Mouse (Mus musculus): Measurements from ENCODE around the gene Eya3. TPM values are rescaled to one million over a fixed set of nuclear protein-coding genes. Genes with fewer than 3 reads are reported as not detected.
"Not testable (repeated sequence)": the region's sequence is repeated elsewhere in the genome, so short reads cannot be mapped to it uniquely, and the experiment has no call there.

Gene Eya3
- polyA plus RNA-seq (2017; shearing (Covaris generic)) = 10 to 100 TPM; 29.4 to 32.5 (median 32.1) TPM

DNA sequence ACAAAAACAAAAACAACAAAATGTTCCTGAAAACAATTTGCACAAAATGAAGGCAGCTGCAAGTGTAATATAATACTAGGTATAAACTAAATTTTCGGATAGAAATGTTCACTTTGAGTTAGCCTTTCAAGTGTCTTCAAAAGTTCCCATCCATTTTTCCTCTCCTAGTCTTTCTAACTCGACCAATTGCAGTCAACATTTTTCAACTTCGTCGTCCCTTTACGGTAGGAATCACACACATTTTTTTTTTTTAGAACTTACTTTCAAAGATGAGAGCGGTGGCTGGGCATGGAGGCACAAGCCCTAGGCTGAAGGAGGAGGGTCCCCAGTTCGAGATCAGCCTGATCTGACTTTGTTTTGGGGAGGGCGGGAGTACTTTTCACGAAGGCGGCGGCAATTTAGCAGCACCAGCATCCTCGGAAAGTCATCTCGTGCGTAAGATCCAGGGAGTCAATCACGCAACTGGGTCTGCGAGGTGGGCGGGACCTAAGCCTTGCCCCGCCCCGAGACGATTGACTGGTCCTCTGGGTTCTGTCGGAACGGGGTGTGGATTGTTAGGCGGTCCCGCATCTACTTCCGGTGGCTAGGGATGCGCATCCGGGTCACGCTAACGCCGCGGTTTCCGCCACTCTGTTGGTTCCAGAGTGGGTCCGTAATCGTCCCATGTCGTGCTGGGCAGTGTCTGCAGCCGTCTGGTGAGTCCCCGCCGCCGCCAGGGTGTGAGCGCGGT lies at the start of gene Eya3:
Eya3 (plus strand) TSS at position 527 of the 730 bp plus-strand sequence.
- ATAC-seq = peak; percentile 98

DNA sequence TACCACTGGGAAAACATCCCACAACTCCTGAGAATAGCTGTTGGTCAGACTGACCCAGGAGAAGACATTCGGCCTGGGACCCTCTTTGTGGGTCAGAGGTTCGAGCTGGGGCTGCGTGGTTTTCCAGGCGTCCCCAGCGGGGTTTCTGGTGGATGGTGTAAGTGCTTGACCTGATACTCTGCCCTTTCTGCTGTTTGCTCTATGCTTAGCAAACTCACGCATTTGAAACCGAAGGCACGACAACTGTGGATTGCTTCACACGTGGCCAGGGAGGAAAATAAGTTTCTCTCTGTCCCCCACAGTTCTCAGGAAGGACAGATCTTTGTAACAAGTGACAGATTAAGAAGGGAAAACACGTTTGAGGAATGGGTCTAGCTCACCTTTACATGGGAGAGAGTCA lies 48.1 kb upstream of the Eya3 start:
- no peak for ATAC-seq

DNA sequence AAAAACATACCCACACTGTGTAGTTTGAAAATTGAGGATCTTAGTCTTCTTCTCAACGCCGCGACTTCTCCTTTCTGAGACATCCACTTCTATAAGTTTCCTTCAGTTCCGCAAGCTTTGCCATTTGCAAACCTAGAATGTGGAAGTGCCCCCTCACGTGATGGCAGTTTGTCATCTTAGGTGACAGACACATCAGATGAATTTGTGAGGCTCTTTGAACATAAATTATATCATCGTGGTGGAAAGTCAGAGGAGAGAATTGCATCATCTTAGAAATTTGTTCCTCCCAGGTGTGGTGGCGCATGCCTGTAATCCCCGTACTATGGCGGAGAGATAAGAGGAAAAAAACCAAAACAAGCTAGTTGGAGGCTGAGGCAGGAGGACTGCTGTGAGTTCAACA lies 45.8 kb upstream of the Eya3 start:
- ATAC-seq = no peak

DNA sequence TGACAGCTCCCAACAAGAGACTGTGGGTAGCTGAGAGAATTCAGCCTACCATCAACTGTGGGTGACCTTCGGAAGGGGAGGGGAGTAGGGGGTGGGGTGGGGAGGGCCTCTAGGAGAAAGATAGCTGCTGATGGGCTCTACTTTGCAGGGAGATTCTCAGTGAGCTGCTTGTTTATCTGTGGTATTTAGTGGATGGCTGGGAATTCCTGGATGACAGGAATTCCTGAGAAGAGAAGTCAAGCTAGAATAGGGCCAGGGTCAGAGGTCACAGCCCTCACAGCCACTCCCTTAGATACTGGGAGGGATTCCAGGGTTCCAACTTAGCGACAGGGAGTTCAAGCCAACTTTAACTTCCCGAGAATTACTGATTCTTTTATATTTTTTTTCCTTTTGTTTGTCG lies 44.6 kb upstream of the Eya3 start:
- ATAC-seq = no peak

DNA sequence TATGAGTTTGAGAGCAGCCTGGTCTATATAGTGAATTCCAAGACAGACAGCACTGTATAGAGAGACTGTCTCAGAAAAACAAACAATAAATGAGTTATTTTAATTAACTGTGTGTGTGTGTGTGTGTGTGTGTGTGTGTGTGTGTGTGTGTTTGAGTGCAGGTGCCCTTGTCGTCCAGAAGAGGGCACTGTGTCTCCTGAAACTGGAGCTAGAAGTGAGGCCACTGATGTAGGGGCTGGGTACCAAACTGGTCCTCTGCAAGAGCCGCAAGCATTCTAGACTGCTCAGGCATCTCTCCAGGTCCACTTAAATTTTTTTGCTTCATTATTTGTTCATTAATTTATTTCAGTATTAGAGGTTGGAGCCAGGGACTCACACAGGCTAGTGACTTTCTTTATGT lies 39.9 kb upstream of the Eya3 start:
- no peak for ATAC-seq

DNA sequence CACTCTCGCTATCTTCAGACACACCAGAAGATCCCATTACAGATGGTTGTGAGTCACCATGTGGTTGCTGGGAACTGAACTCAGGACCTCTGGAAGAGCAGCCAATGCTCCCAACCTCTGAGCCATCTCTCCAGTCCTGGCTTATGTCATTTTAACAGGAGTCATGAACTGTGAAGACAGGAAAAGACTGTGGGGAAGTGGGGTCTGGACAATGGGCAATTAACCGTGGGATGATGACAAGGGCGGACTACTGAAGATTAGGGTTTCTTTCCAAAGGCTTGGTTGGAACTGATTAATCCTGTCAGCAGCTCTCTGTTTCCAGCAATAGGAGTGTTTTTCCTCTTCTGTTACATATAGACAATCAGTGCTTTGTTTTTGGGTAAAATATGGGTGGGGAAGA lies 39.0 kb upstream of the Eya3 start:
- no peak for ATAC-seq

DNA sequence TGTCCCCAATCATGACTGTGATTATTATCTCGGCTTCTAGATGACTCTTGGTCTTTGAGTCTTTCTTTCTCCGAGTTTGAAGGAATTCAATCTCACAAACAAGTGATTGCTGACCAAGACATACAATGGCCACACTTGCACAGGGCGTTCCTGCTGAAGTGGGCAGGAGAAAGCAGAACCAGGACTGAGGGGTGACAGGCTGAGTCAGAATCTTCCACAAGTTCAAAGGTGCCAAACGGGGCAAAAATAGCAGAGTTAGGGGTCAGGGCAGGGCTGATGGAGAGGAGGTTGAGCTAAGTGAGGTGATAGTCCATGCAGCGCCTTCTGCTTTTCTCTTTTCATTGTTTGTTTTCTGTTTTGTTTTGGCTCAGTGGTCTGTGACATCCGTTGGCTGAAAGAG lies 38.3 kb upstream of the Eya3 start:
- no peak for ATAC-seq

DNA sequence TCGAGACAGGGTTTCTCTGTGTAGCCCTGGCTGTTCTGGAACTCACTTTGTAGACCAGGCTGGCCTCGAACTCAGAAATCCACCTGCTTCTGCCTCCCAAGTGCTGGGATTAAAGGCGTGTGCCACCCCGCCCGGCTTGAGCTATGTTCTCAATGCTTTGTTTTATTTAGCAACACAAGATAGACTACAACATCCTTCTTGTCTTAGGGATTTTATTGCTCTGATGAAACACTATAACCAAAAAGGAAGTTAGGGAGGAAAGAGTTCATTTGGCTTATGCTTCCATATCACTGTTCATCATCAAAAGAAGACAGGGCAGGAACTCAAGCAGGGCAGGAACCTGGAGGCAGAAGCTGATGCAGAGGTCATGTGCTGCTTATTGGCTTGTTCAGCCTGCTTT lies 37.5 kb upstream of the Eya3 start:
- ATAC-seq = not testable (repeated sequence)

DNA sequence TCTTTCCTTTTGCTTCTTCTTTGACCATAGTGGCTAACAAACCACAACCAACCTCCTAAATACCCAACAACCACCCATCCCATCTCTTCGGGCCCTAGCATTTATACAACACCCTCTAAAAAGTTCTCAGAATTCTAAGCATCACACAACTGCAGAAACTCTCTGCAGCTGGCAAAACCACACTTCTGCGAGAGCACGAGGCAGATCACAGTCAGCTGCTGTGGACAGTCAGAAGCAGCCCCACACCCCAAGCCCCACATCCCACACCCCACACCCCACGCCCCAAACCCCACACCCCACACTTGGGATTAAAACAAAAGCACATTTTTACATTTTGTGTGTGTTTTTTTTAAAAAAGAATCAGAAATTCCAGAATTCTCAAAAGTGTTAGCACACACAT lies 35.3 kb upstream of the Eya3 start:
- ATAC-seq = no peak

DNA sequence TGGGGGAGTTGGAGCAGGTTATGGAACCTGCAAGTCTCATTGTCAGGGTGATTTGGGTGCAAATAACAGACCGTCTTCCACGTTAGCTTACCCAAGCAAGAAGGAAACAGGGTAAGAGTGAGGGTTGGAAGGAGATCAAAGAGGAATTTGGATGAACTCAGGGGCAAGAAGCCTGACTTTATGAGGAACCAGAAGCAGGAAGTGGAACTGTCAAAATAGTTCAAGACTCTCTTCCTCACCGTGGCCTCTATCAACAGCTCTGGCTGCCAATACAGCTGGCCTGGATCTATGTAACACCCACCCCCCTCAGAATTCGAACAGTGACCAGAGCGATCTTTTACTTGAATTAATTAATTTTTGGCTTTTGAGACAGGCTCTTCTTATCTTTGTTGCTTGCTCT lies 33.0 kb upstream of the Eya3 start:
- ATAC-seq = no peak

DNA sequence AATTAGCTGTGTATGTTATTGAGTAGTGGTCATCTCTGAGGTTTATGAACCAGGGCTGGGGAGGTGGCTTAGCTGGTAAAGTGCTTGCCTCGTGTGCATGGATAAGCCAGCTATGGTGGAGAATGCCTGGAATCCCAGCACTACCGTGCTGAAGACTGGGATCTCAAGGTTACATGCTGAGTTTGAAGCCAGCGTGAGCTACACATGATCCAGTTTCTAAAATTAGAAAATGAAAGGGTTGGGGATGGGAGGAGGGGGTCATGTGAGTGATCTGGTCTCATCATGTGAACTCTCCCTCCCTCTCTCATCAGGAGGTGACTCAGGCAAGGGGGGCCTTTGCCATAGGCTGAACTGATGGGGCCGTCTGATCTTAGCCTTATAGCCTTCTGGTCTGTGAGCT lies 30.6 kb upstream of the Eya3 start:
- ATAC-seq = no peak

DNA sequence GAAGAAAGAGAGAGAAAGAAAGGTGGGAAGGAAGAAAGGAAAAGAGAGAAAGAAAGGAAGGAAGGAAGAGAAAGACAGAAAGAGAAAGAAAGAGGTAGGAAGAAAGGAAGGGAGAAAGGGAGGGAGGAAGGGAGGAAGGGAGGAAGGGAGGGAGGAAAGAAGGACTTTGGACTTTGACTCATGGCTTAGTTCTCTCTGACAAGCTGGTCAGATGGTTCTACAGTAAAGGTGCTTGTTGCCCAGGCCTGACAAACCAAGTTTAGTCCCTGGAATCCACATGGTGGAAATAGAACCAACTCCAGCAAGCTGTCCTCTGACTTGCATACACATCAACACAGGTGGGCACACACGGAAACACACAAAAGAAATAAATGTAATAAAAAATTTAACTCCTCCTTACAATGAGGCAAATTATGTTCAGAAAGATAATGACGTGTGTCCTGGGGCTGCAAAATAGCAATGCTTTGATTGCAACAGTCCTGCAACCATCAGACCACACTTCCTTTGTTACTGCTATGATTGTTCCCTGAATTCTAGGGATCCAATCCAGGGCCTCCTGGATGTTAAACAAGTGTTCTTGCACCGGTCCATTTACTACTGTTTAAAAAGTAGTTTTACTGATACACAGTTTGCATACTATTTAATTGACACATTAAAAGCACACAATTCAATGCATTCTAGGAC lies 28.3 kb upstream of the Eya3 start:
- no peak for ATAC-seq

DNA sequence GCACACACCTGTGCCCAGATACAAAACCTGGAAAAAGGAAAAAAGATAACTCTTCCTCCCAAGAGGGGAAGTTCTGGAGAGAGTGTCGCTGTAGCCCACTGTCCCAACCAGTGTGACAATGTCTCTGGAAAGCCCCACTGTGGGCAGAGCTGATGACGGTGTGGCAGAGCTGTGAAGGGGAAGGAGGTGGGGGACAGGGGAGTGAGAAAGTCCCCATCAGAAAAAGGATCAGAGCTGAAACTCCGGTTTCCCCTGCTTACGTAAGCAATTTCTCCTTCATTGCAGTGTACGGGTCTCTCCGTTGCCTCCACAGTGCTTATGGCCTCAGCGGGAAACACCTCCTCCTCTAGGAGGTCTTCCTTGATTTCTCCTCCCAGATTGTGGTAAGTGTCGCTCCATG lies 27.5 kb upstream of the Eya3 start:
- peak; percentile 90 for ATAC-seq

DNA sequence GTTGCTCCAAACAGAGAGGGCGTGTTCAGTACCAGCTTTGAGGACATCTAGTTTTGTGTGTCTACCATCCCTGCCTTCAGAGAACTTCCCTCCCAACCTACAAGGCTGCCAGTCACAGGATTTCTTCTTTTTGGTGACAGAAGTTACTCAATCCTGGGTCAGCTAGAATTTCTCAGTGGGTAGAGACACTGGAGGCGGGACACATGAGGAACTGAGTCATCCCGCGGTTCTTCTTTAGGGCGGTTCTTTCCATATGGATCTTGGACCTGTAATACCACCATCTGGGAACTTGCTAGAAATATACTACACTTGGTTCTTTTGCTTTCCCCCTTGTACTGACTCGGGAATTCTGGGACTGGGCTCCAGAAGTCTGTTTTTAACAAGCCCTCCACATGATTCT lies 20.9 kb upstream of the Eya3 start:
- ATAC-seq = no peak

DNA sequence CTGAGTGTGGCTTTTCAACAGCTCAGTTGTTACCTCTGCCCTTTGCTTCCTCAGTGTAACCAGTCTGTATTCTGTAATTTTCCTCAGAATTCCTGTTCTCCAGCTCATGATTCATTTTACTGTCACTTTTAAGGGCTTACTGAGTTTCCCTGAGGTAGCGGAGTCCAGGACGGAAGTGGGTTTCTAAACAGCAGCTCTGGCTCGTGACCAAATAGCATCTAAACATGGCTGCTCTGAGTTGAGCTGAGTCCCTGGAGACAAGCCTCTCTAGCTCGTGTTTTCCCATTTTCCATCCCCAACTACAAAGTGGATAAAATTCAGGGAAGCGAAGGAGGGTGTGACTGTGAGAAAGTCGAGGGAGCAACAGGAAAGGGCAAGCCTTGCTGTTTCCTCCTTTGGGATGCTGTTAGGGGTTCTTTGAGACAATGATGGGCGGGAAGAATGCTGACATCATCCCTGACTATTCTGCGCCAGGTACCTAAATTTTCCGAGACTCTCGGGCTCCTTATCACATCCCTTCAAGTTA lies 19.9 kb upstream of the Eya3 start:
- no peak for ATAC-seq

DNA sequence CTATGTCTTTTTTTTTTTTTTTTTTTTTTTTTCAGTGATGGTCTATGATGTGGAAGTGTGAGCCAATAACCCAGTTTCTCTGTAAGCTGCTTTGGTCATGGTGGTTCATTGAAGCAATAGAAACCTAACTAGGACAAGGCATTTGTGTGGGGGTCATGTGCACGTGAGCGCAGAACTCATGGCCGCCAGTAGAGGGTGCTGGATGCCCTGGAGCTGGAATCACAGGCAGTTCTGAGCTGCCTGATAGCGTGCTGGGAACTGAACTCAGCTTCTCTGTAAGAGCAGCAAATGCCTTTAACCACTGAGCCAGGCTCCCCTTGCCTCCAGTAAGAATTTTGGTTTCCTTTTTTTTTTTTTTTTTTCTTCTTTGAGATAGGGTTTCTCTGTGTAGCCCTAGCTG lies 18.7 kb upstream of the Eya3 start:
- ATAC-seq = no peak

DNA sequence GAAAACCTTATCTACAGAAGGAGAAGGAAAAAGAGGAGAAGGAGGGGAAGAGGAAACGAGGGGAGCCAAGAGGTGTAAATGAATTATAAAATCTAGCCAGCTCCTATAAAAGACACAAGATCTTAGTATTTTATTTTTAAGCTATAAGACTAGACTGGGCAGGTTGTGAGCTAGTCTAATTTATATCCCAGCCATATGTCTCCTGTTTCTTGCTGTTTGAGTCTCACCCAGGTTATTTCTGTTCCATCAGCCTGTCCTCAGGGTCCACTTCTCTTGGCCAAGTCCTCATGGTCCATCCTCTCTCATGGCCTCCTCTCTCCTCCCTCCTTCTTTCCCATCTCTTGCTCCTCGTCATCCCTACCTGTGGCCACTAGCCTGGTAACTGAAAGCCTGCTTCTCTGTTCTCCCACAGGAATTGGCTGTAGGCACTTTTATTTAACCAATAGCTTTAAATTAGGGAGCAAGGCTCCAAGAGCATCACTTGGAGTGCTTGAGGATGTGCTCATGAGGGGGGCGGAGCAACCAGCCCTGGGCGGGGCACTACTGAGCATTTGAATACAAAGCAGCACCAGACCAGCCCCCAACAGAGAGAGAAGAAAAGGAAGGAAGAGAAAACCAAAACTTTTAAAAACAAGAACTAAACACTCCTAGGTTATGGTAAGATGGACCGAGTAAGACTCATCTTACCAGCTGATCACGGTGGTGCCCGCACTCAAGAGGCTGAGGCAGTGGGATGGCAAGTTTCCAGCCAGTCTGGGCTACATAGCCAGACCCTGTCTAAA lies 17.3 kb upstream of the Eya3 start:
- no peak for ATAC-seq

DNA sequence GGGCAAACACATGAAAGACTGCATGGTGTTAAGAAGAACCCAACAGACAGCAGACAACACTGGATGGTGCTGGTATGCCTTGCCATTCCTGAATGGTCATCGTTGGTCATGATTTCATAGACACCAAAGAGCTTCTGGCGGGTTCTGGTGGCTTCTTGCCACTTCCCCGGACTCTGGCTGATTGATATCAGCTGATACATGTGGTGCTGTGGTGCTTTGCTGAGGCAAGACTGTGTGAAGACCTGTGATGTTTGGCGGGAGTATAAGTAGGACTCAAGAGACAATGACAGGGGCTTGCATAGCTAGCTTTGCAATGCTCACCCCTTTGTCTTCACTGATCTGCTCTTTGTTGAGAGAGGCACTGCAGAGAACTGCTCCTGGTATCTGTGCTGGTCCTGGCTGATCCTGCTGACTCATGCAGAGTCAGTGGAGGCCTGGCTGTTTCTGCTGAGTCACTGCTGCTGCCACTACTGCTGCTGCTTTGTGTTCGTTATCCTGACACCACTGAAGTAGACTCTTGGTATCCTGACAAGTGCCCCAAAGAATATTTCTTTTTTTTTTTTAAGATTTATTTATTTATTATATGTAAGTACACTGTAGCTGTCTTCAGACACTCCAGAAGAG lies 14.6 kb upstream of the Eya3 start:
- ATAC-seq = no peak

DNA sequence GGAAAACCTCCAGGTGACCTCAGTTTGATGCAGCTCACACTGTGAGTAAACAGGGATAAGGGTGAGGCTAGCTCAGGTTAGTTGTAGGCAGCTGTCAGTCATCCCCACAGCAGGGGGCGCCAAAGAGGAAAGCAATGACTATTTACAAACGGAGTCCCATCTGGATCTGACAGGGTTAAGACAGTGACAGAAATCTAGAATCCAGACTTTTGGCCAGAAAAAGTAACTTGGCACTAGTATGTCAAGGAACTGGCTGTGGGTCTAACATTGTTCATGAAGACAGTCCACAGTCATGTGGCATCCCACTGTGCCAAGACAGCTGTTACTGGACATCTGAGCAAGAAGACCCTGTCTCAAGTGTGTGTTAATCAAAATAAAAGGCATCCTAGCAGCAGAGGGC lies 10.0 kb upstream of the Eya3 start:
- no peak for ATAC-seq

DNA sequence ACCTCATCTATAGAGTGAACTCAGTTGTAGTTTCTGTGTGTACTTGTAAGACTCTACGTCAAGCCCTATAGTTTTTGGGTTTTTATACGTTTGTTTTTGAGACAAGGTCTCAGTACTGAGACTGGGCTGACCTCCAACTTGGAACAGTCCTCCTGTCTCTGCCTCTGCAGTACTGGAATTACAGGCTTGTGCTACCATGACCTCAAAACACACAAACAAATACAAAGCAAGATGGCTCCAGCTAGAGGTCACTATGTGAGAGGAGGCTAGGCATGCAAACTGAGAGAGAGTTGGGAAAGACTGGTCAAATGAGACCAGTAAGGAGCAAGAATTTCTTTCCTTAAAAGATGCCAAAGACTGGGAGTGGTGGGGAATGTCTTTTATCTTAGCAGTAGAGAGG lies 2.8 kb upstream of the Eya3 start:
- no peak for ATAC-seq

DNA sequence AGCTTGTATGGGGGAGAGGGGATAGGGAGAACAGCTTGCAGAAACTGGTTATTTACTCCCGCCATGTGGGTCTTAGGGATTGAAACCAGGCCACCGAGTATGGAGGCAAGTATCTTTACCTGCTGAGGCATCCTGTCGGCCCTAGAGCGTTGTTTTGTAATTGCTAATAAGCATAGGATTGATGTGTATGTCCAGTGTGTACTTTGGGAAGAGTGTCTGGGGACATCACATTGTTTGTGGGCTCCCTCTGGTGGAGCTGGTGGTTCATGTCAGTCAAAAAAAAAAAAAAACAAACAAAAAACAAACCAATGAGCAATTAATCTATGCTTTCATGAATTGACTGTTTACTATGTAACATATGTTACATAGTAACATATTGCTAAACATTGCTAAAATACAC lies 2.2 kb upstream of the Eya3 start:
- no peak for ATAC-seq

DNA sequence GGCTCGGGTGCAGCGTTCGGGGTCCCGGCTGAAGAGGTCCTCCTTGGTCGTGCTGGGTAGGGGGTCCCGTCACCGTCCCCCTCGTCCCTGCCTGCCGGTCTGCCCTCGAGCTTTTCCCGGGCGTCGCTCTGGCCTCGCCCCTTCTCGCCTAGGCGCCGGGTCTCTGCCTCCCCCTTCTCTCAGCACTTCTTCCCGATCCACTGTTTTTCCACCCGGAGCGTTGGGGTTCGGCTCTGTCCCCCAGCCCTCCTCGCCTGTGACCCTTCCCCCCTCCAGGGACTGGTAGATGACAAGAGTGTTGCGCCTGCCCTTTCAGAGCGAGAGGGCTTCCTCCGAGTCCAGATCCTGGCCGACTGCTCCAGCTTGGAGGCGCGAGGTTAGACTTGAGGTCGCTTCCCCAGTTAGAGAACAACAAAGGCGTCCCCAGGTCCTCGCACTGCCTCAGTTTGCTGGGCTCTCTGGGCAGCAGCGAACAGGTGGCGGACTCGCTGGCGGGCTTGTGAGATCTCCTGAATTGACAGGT lies 465 bp downstream of the Eya3 start:
- no peak for ATAC-seq

DNA sequence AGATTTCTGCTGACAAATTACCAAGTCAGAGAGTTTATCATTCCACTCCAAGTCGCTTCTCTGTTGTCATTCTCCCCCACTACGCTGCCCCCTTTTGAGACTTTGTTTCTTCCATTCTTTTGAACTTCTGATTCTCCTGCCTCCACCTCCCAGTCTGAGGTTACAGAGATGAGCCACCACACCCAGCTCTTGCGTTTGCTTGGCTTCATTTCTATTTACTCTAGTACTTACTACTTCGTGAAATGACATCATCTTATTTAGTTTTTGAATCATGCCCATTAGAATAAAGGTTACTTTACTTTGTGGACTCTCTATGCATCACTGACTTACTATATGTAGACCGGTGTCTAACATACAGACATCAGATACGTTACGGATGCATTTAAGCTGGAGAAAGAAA lies 8.7 kb downstream of the Eya3 start:
- ATAC-seq = no peak

All from inflammation-experienced regulatory T-cells, adult 6 months (primary cell).